Mouse (Mus musculus) naive thymus-derived CD4-positive, alpha-beta T cell, adult 5 months (primary cell): Measurements from ENCODE around the gene Stil. TPM values are rescaled to one million over a fixed set of nuclear protein-coding genes. Genes with fewer than 3 reads are reported as not detected.

Source experiments
- polyA plus RNA-seq: library from polyadenylated mRNA; unstranded; fragments of 100-300 nt; shearing (Covaris generic); gene quantifications from one replicate; pipeline ENCODE4 v1.2.1, GENCODE M21; 2017

The Stil gene
- polyA plus RNA-seq, result 0.47 TPM

DNA sequence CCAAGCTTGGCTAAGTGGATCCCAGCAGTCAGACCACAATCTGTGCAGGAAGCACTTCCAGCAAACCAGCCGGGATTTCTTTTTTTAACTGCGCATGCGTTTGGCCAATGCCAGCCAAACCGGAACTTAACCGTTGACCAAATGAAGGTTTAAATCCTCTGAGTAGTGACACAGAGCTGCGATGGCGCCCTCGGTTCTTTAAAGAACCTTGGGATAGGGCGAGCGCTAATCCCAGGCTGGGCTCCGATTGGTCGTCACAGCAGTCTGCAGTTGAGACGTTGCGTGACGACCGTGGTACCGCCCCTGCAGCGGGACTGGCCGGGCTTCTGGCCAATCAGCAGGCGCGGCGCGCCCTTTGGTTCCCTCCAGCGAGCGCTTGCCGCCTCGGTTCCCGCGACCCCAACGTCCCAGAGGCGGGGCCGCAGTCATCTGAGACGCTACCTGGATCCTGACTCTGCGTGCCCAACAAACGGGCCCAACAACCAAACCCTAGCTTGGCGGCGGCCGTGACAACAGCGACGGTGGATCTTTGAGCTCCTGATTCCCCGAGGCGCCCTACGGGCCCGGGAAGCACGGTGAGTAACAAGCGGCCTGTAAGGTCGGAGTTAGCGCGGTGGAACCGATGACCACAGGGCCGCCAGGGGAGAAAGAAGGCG is at the start of gene Stil:
TSS of gene Stil (plus strand) at position 387 of the 656 bp plus-strand sequence.

DNA sequence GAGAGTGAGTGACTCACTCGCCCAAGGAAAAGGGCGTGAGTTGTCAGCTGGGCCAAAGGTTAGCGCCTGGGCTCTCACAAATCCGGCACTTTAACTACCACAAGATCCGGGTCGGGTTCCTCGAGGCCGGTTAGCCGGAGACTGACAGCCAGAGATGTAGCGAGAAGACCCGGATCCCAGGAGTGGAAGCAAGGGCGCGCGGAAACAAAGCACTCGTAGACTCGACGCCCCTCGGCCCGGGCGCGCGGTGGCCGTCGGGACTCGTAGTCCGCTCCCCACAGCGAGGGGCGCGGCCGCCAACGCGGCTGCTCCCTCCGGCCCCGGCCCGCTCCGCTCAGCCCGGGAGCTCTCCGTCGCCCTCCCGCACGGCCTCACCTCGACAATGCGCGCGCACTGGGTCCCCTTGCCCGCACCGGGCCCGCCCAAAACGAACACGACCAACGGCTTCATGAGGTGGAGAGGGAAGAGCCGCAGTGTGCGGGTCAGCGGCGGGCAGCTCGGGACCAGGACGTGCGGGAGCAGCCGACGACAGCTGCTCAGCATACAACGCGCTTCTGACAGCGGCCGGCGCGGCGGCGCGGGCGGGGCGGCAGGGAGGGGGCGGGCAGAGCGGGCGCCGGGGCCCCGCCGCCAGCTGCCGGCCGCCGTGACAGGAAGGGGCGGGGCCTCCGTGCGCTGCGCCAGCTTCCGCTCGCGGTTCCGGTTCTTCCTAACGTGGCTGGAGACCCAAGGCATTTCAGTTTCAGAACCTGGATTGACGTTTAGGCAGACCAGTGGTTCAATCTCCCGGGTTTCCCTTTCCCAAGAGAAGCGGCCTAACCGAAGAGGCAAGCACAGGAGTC is 13.1 kb upstream of the Stil start, which contains the start of gene Cmpk1:
TSS of gene Cmpk1 (minus strand) at position 651 of the 842 bp plus-strand sequence.

DNA sequence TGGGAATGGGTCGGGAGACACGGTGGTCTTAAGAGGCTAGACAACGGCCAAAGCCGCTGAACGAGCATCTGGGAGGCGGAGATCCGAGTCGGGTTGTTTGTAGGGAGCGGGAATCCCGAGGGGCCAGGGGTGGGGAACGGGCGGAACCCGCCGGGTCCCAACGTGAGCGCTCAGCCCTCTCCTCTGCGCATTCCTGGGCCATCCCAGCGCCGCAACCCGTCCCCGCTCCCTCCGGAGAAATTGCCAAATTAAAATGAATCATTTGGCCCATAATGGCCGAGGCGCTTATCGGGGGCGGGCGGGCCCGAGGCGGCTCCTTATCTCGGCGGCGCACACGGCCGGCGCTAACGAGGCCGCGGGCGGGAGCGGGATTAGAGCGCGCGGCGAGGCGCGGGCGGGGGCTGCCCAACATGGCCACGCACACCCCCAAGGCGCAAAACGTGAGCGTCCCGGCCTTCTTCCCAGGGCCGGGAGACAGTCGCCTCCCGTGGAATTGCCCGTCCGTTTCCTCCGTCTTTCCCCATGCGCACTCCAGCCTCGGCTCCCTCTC is 56.5 kb downstream of the Stil start, which contains the start of gene Tal1:
TSS of gene Tal1 (plus strand) at position 56 of the 550 bp plus-strand sequence.

DNA sequence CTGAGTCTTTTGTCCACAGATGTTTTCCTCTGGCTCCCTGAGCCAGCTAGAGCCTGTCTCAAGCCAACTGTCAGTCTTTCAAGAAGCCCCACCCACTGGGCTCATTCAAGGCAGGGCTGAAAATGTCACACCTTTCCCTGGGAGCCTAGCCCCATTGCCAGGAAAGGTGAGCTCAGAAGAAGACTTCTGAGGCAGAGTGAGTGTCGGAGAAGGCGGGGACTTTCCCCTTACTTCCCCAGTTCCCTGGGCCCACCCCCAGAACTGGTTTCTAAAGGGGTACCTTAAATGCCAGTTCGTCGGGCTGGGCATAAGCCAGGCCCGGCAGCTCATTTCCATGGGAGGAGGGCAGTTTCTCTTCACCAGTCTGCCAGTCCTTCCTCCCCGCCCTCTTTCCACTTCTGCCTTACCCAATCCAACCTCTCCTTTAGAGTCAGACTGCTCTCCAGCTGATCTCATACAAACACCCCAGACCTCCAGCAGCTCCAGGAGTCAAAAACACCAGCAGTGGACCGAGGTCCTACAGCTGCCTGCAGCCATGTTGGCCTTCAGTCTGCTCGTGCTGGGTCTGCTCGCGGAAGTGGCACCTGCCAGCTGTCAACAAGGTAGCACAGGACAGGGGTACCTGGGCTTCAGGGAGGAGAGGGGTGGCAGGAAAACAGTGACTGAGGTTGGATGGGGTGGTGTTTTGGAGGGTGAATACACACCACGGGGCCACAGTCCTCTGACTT is 88.8 kb downstream of the Stil start, which contains the start of gene Pdzk1ip1:
TSS of gene Pdzk1ip1 (plus strand) at position 98 of the 728 bp plus-strand sequence.

Other genes with a start within 250 kb of the Stil start
- not detected for gene Gm12830, start 178.4 kb upstream of the Stil start, polyA plus RNA-seq
- gene Foxd2, start 91.3 kb upstream of the Stil start, polyA plus RNA-seq, result 1.9 TPM
- not detected for gene Foxe3, start 74.1 kb upstream of the Stil start, polyA plus RNA-seq
- gene Cmpk1, start 12.9 kb upstream of the Stil start, polyA plus RNA-seq, result 92.8 TPM
- not detected for gene Tal1, start 56.3 kb downstream of the Stil start, polyA plus RNA-seq
- not detected for gene Pdzk1ip1, start 88.5 kb downstream of the Stil start, polyA plus RNA-seq
- not detected for gene Cyp4x1, start 134.1 kb downstream of the Stil start, polyA plus RNA-seq
- gene Cyp4a29, start 241.9 kb downstream of the Stil start, polyA plus RNA-seq, result not detected